Mouse (Mus musculus): Measurements from ENCODE around the gene Dctn2. TPM values are rescaled to one million over a fixed set of nuclear protein-coding genes. Genes with fewer than 3 reads are reported as not detected.

Dctn2 gene
- total RNA-seq, 2 experiments from 2014 or later = 298 to 304 TPM

Other genes starting within 250 kb of the Dctn2 start
- gene Tsfm, start 235.5 kb upstream of the Dctn2 start, total RNA-seq (2021) = 10 to 100 TPM; 27.4 to 31.9 TPM
- 10 to 100 TPM; 10.2 to 10.9 TPM for gene Mettl1, start 225.0 kb upstream of the Dctn2 start, total RNA-seq (2021)
- under 1 TPM; 0.36 to 0.41 TPM for gene Eef1akmt3, start 224.9 kb upstream of the Dctn2 start, total RNA-seq (2021)
- 1 to 10 TPM in 1 of 2 experiments, under 1 TPM in 1; 0.74 to 1.0 TPM for gene Cyp27b1, start 218.1 kb upstream of the Dctn2 start, total RNA-seq (2021)
- 10 to 100 TPM; 31.8 to 34.9 TPM for gene March9, start 206.2 kb upstream of the Dctn2 start, total RNA-seq (2021)
- gene Cdk4, start 202.8 kb upstream of the Dctn2 start, total RNA-seq (2021) = 100 to 1,000 TPM; 120 to 123 TPM
- 10 to 100 TPM; 62.7 to 65.4 TPM for gene Tspan31, start 196.1 kb upstream of the Dctn2 start, total RNA-seq (2021)
- gene Agap2, start 191.1 kb upstream of the Dctn2 start, total RNA-seq (2021) = 100 to 1,000 TPM; 719 to 736 TPM
- 100 to 1,000 TPM; 100 to 103 TPM for gene Os9, start 145.2 kb upstream of the Dctn2 start, total RNA-seq (2021)
- gene B4galnt1, start 101.1 kb upstream of the Dctn2 start, total RNA-seq (2021) = 100 to 1,000 TPM; 108 to 110 TPM
- gene Slc26a10, start 85.7 kb upstream of the Dctn2 start, total RNA-seq (2021) = 1 to 10 TPM; 4.6 to 5.9 TPM
- gene Arhgef25, start 76.3 kb upstream of the Dctn2 start, total RNA-seq (2021) = 100 to 1,000 TPM; 196 to 200 TPM
- 100 to 1,000 TPM; 200 to 207 TPM for gene Dtx3, start 70.6 kb upstream of the Dctn2 start, total RNA-seq (2021)
- gene Pip4k2c, start 54.8 kb upstream of the Dctn2 start, total RNA-seq (2021) = 10 to 100 TPM; 65.7 to 69.2 TPM
- gene Kif5a, start 3.0 kb upstream of the Dctn2 start, total RNA-seq (2021) = 100 to 1,000 TPM; 413 to 455 TPM
- gene Mbd6, start 22.6 kb downstream of the Dctn2 start, total RNA-seq (2021) = 10 to 100 TPM; 46.0 to 53.3 TPM
- 10 to 100 TPM; 56.3 to 59.4 TPM for gene Mars, start 45.4 kb downstream of the Dctn2 start, total RNA-seq (2021)
- 1 to 10 TPM in 1 of 2 experiments, under 1 TPM in 1; 0.99 to 1.1 TPM for gene Arhgap9, start 55.6 kb downstream of the Dctn2 start, total RNA-seq (2021)
- gene Gli1, start 75.6 kb downstream of the Dctn2 start, total RNA-seq (2021) = 1 to 10 TPM; 2.0 to 3.3 TPM
- under 1 TPM in 1 of 2 experiments, not detected in 1; 0.07 TPM for gene Inhbe, start 88.0 kb downstream of the Dctn2 start, total RNA-seq (2021)
- not detected for gene Inhbc, start 104.1 kb downstream of the Dctn2 start, total RNA-seq (2021)
- gene R3hdm2, start 114.0 kb downstream of the Dctn2 start, total RNA-seq (2021) = 100 to 1,000 TPM; 161 to 186 TPM
- gene Stac3, start 235.3 kb downstream of the Dctn2 start, total RNA-seq (2021) = 1 to 10 TPM; 5.0 to 6.4 TPM
- 1 to 10 TPM; 4.8 to 6.9 TPM for gene Ndufa4l2, start 248.6 kb downstream of the Dctn2 start, total RNA-seq (2021)

Data from layer of hippocampus, postnatal 14 days (tissue).